Mouse (Mus musculus) cortical plate, adult 2 months (tissue): ENCODE data around the gene Atp6v0b.

Experiments
- CTCF ChIP-seq: fragments of 200-500 bp; IDR thresholded peaks from 2 replicates; pipeline ENCODE4 v1.5.1; 2011; ENCODE audit warnings: mild to moderate bottlenecking, control low read depth, low read length; ENCODE audit not compliant: insufficient read depth; ENCODE audit errors: extremely low read depth
- POLR2A ChIP-seq: fragments of 200-500 bp; IDR thresholded peaks from 2 replicates; pipeline ENCODE4 v1.6.1; 2011; ENCODE audit warnings: mild to moderate bottlenecking, low read length, control low read depth; ENCODE audit not compliant: insufficient read depth; ENCODE audit errors: extremely low read depth

DNA sequence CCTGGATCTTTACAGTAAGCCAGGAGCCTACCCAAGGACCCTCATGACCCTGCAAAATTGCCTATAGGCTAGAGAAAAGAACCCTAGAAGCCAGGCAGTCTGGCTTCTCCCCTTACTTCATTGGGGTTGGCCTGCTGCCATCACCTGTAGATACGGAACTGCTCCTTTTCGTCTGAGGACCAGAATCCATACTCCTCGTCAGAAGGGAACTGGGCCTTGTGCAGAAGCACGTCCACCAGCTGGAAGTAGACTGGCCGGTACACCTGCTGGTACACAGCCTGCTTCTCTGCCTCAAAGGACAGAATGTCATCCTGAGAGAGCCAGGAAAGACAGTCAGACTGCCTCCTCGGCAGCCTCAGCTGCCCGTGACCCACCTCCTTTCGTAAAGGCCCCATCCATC lies 17.6 kb upstream of the Atp6v0b start:
- no peak for TF ChIP-seq POLR2A
- TF ChIP-seq CTCF, result no peak
